Mouse (Mus musculus): ENCODE measurements around the gene Cux2. TPM values are rescaled to one million over a fixed set of nuclear protein-coding genes. Genes with fewer than 3 reads are reported as not detected.
A peak's percentile ranks its signal among the peaks of the same experiment; 100 is the strongest.

Gene Cux2
- polyA plus RNA-seq, 1 experiment from 2014 or later, result 16.9 TPM

- Histone ChIP-seq H3K36me3 (ENCODE audit: poor library complexity, severe bottlenecking) (no peaks in the 10 kb centered on the region), H3K9me3 (replicated peaks) (no peaks in the 10 kb centered on the region; the same call in 1 of the 2 replicates), H3K27me3 (peaks cover 86% of the 10 kb centered on the region), H3K27ac (no peak overlapping the region), H3K4me2 (peak overlapping the region; percentile 94), H3K9ac (0 out of 2 replicates have a peak overlapping the region, but pooled peaks have one; percentile 51), H3K4me3 (peak overlapping the region; percentile 34), H3K4me1 (peaks cover 52% of the 10 kb centered on the region)
- no peak for ATAC-seq
- 40% methylated on average over 7 of the region's 7 CpGs for WGBS
These were observed 210.8 kb downstream of the Cux2 start for GRCm38 (mm10) chr5:121839128-121839473.

- Histone ChIP-seq H3K9me3 (replicated peaks) (no peaks in the 10 kb centered on the region; the same call in 1 of the 2 replicates), H3K4me3 (peak overlapping the region; percentile 34), H3K36me3 (ENCODE audit: poor library complexity, severe bottlenecking) (no peaks in the 10 kb centered on the region), H3K4me2 (peak overlapping the region; percentile 94), H3K9ac (peak overlapping the region; percentile 51), H3K4me1 (peaks cover 52% of the 10 kb centered on the region), H3K27ac (no peak overlapping the region), H3K27me3 (peaks cover 83% of the 10 kb centered on the region)
- ATAC-seq, result no peak
- 1% methylated on average over 46 of the region's 46 CpGs for WGBS
These were observed 211.4 kb downstream of the Cux2 start for GRCm38 (mm10) chr5:121838341-121839127.

GRCm38 (mm10) chr5:121837441-121838340 is 212.2 kb downstream of the Cux2 start, which contains the start of gene Sh2b3:
Gene Sh2b3 (minus strand): TSS chr5:121837646.
- no peaks in the 10 kb centered on the region for H3K36me3 ChIP-seq (ENCODE audit: poor library complexity, severe bottlenecking)
- H3K4me2 ChIP-seq, result peak within 1 kb of the TSS; percentile 94
- WGBS, result 1% methylated on average over 35 of the region's 35 CpGs
- no peak within 1 kb of the TSS; the same call in 1 of the 2 replicates for H3K27ac ChIP-seq
- no peaks in the 10 kb centered on the region; the same call in 1 of the 2 replicates for H3K9me3 ChIP-seq (replicated peaks)
- peaks cover 46% of the 10 kb centered on the region for H3K4me1 ChIP-seq
- peak within 1 kb of the TSS; percentile 69 for H3K4me3 ChIP-seq
- H3K27me3 ChIP-seq, result peaks cover 76% of the 10 kb centered on the region
- ATAC-seq, result peak; percentile 12; the same call in 1 of the 2 replicates
- H3K9ac ChIP-seq, result peak within 1 kb of the TSS; percentile 77

GRCm38 (mm10) chr5:121836692-121837415 is 213.0 kb downstream of the Cux2 start:
- H3K9ac ChIP-seq, result peak overlapping the region; percentile 77
- peaks cover 39% of the 10 kb centered on the region for H3K4me1 ChIP-seq
- H3K4me2 ChIP-seq, result peak overlapping the region; percentile 94
- H3K27ac ChIP-seq, result no peak overlapping the region; the same call in 1 of the 2 replicates
- H3K36me3 ChIP-seq (ENCODE audit: poor library complexity, severe bottlenecking), result no peaks in the 10 kb centered on the region
- ATAC-seq, result peak; percentile 75
- peak overlapping the region; percentile 69 for H3K4me3 ChIP-seq
- WGBS, result under 1% methylated on average over 59 of the region's 77 CpGs
- H3K9me3 ChIP-seq (replicated peaks), result no peaks in the 10 kb centered on the region; the same call in 1 of the 2 replicates
- H3K27me3 ChIP-seq, result peaks cover 68% of the 10 kb centered on the region

- Histone ChIP-seq H3K4me1 (peaks cover 39% of the 10 kb centered on the region), H3K9me3 (replicated peaks) (no peaks in the 10 kb centered on the region), H3K36me3 (ENCODE audit: poor library complexity, severe bottlenecking) (no peaks in the 10 kb centered on the region), H3K27ac (no peak overlapping the region; the same call in 1 of the 2 replicates), H3K9ac (peak overlapping the region; percentile 77), H3K4me3 (peak overlapping the region; percentile 69), H3K4me2 (peak overlapping the region; percentile 94), H3K27me3 (peaks cover 61% of the 10 kb centered on the region)
- 0% methylated on average over 51 of the region's 51 CpGs for WGBS
- ATAC-seq, result peak; percentile 23
These were observed 213.8 kb downstream of the Cux2 start for GRCm38 (mm10) chr5:121835949-121836691.

- ATAC-seq, result no peak
- H3K4me2 ChIP-seq, result peak overlapping the region; percentile 94
- H3K27me3 ChIP-seq, result peaks cover 60% of the 10 kb centered on the region
- H3K9me3 ChIP-seq (replicated peaks), result no peaks in the 10 kb centered on the region
- H3K36me3 ChIP-seq (ENCODE audit: poor library complexity, severe bottlenecking), result no peaks in the 10 kb centered on the region
- peaks cover 39% of the 10 kb centered on the region for H3K4me1 ChIP-seq
- H3K9ac ChIP-seq, result peak overlapping the region; percentile 77
- peak overlapping the region; percentile 69 for H3K4me3 ChIP-seq
- WGBS, result 51% methylated on average over 12 of the region's 12 CpGs
- no peak overlapping the region for H3K27ac ChIP-seq
These were observed 214.7 kb downstream of the Cux2 start for GRCm38 (mm10) chr5:121834991-121835747.

GRCm38 (mm10) chr5:121834241-121834606 is 215.7 kb downstream of the Cux2 start:
- H3K36me3 ChIP-seq (ENCODE audit: poor library complexity, severe bottlenecking), result no peaks in the 10 kb centered on the region
- H3K9ac ChIP-seq, result no peak overlapping the region
- WGBS, result 84% methylated on average over 7 of the region's 7 CpGs
- ATAC-seq, result no peak
- H3K27me3 ChIP-seq, result peaks cover 63% of the 10 kb centered on the region
- no peak overlapping the region for H3K4me3 ChIP-seq
- H3K4me1 ChIP-seq, result peaks cover 42% of the 10 kb centered on the region
- H3K27ac ChIP-seq, result no peak overlapping the region
- H3K9me3 ChIP-seq (replicated peaks), result no peaks in the 10 kb centered on the region
- H3K4me2 ChIP-seq, result no peak overlapping the region

GRCm38 (mm10) chr5:121833572-121834240 is 216.2 kb downstream of the Cux2 start:
- Histone ChIP-seq H3K4me3 (no peak overlapping the region), H3K27me3 (peaks cover 61% of the 10 kb centered on the region)
- 69% methylated on average over 10 of the region's 10 CpGs for WGBS

GRCm38 (mm10) chr5:121833159-121833558 is 216.7 kb downstream of the Cux2 start:
- ATAC-seq, result no peak
- H3K36me3 ChIP-seq (ENCODE audit: poor library complexity, severe bottlenecking), result no peaks in the 10 kb centered on the region
- H3K9me3 ChIP-seq (replicated peaks), result no peaks in the 10 kb centered on the region
- H3K4me1 ChIP-seq, result peaks cover 44% of the 10 kb centered on the region
- H3K9ac ChIP-seq, result no peak overlapping the region
- no peak overlapping the region for H3K4me3 ChIP-seq
- 0 out of 2 replicates have a peak overlapping the region, but pooled peaks have one; percentile 1 for H3K4me2 ChIP-seq
- H3K27me3 ChIP-seq, result peaks cover 61% of the 10 kb centered on the region
- WGBS, result 94% methylated on average over 2 of the region's 2 CpGs
- H3K27ac ChIP-seq, result no peak overlapping the region

More at GRCm38 (mm10) chr5:121833572-121834240, 216.2 kb downstream of the Cux2 start:
- Histone ChIP-seq H3K27ac (no peak overlapping the region), H3K4me2 (0 out of 2 replicates have a peak overlapping the region, but pooled peaks have one; percentile 1), H3K9me3 (replicated peaks) (no peaks in the 10 kb centered on the region), H3K4me1 (peaks cover 44% of the 10 kb centered on the region), H3K36me3 (ENCODE audit: poor library complexity, severe bottlenecking) (no peaks in the 10 kb centered on the region), H3K9ac (no peak overlapping the region)
- ATAC-seq, result no peak

All from forebrain, embryonic 13.5 days (tissue).